15 mouse cellular contexts compared by ENCODE assay signal in genomic region chr7:128885551-128885950, GRCm38 (mm10).
"Had no signal": no experiment of that assay in that cellular context is flagged by ENCODE, and none has a peak within 500 bp of the region (broad histone marks: within the 10 kb centered on the region; RNA-seq: fewer than 3 reads in every experiment).

No protein-coding gene starts in this region.

- H3K4me1 ChIP-seq: megakaryocyte, embryonic 14.5 days; midbrain, embryonic 13.5 days; midbrain, embryonic 15.5 days; neural tube, embryonic 12.5 days; stomach, embryonic 15.5 days had no signal

- DNase-seq: lung, adult 18-20 months; lung, embryonic 14.5 days; lung, postnatal 10 days; lung, postnatal 4 days; right cerebral cortex, postnatal 14 days; thymus, adult 2 months; thymus, postnatal 25 days; thymus, postnatal 4 days had no signal

- H3K36me3 ChIP-seq: midbrain, embryonic 13.5 days; midbrain, embryonic 15.5 days; neural tube, embryonic 12.5 days; stomach, embryonic 15.5 days had no signal

- ATAC-seq: midbrain, embryonic 13.5 days; midbrain, embryonic 15.5 days had no signal

- H3K9me3 ChIP-seq: megakaryocyte, embryonic 14.5 days; midbrain, embryonic 13.5 days; midbrain, embryonic 15.5 days; neural tube, embryonic 12.5 days; stomach, embryonic 15.5 days had no signal

- H3K4me2 ChIP-seq: lung, embryonic 14.5 days; midbrain, embryonic 11.5 days; midbrain, embryonic 13.5 days; midbrain, embryonic 15.5 days; neural tube, embryonic 12.5 days; stomach, embryonic 15.5 days had no signal

- H3K9ac ChIP-seq: lung, embryonic 14.5 days; midbrain, embryonic 13.5 days; midbrain, embryonic 15.5 days; neural tube, embryonic 12.5 days; stomach, embryonic 15.5 days had no signal

- H3K27ac ChIP-seq: midbrain, embryonic 13.5 days; midbrain, embryonic 15.5 days; neural tube, embryonic 12.5 days; stomach, embryonic 15.5 days; stomach, postnatal 0 days had no signal

- H3K27me3 ChIP-seq: megakaryocyte, embryonic 14.5 days; midbrain, embryonic 13.5 days; midbrain, embryonic 15.5 days; neural tube, embryonic 12.5 days; stomach, embryonic 15.5 days had no signal

- H3K4me3 ChIP-seq: megakaryocyte, embryonic 14.5 days; midbrain, embryonic 13.5 days; midbrain, embryonic 15.5 days; neural tube, embryonic 12.5 days; stomach, embryonic 15.5 days had no signal
